Mouse (Mus musculus): ENCODE data around the gene Lima1.

- TF ChIP-seq CTCF (IDR thresholded peaks at IDR 0.05; ENCODE audit: low read depth) (no peak), EP300 (optimal IDR thresholded peaks at IDR 0.05) (no peak)
Measured at GRCm38 (mm10) chr15:99919601-99920158, 44.4 kb upstream of the Lima1 start.

Measured in stomach, postnatal 0 days (tissue).